Mouse (Mus musculus) ES-E14 (cell line): ENCODE measurements around the gene Sac3d1.

Experiments used
- CHD2 ChIP-seq: IDR thresholded peaks from 2 replicates; pipeline ENCODE4 v1.6.1; 2014; ENCODE audit warnings: mild to moderate bottlenecking, low read depth, low read length, inconsistent platforms
- HCFC1 ChIP-seq: IDR thresholded peaks from 2 replicates; pipeline ENCODE4 v1.6.1; 2012; ENCODE audit warnings: low read length, inconsistent platforms, borderline replicate concordance; ENCODE audit not compliant: insufficient read depth
- MAFK ChIP-seq: IDR thresholded peaks from 2 replicates; pipeline ENCODE4 v1.6.1; 2014; ENCODE audit warnings: mild to moderate bottlenecking, low read depth, low read length, inconsistent platforms; ENCODE audit not compliant: insufficient read depth
- ZC3H11A ChIP-seq: IDR thresholded peaks from 2 replicates; pipeline ENCODE4 v1.6.1; 2012; ENCODE audit warnings: low read depth, mild to moderate bottlenecking, inconsistent platforms, low read length, borderline replicate concordance
- ZNF384 ChIP-seq: IDR thresholded peaks from 2 replicates; pipeline ENCODE4 v1.6.1; 2012; ENCODE audit warnings: low read depth, low read length, inconsistent platforms

DNA sequence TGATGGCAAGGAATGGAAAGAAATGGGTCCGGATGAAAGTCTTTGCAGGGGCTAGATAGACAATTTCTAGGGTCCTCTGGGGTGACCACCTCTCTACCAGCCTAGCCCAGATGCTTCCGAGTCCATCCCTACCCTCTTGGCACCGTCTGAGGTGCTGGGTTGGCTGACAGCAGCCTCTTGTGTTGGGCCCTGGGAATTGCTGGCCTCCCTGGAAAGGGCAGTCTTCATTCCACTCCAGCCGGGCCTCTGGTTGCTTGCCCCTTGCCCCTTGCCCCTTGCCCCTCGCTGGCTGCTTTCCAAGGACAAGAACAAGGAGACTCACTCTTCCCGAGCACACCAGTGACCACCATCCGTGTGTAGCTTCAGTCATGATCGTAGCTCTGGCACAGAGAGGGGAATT lies 37.9 kb upstream of the Sac3d1 start:
- TF ChIP-seq ZNF384 (no peak), MAFK (no peak), HCFC1 (no peak), CHD2 (no peak), ZC3H11A (no peak)
